Mouse (Mus musculus) limb, embryonic 12.5 days (tissue): ENCODE results near the gene Uvrag. TPM values are rescaled to one million over a fixed set of nuclear protein-coding genes. Genes with fewer than 3 reads are reported as not detected.

ENCODE experiments used
- ATAC-seq: fragments of 200-750 bp; cut with Nextera tagmentation; 2 replicates; pipeline ENCODE4 v1.8.0; 2017; ENCODE audit warnings: low read depth, moderate TSS enrichment; ENCODE audit not compliant: insufficient number of reproducible peaks, insufficient read depth, low FRiP score, low TSS enrichment
- H3K27ac ChIP-seq: fragments of 300-500 bp; sonication (generic); 2 replicates; pipeline ENCODE4 v1.5.1; 2016; ENCODE audit warnings: mild to moderate bottlenecking, moderate library complexity
- H3K27me3 ChIP-seq: fragments of 300-500 bp; sonication (generic); 2 replicates; pipeline ENCODE4 v1.6.1; 2016; ENCODE audit warnings: mild to moderate bottlenecking, moderate library complexity
- H3K36me3 ChIP-seq: fragments of 300-500 bp; sonication (generic); 2 replicates; pipeline ENCODE4 v1.6.1; 2016; ENCODE audit warnings: mild to moderate bottlenecking, moderate library complexity
- H3K4me1 ChIP-seq: fragments of 300-500 bp; sonication (generic); replicated peaks from 2 replicates; pipeline ENCODE4 v1.6.1; 2016
- H3K4me2 ChIP-seq: fragments of 300-500 bp; sonication (generic); 2 replicates; pipeline ENCODE4 v1.6.1; 2016; ENCODE audit warnings: mild to moderate bottlenecking, moderate library complexity
- H3K4me3 ChIP-seq: fragments of 300-500 bp; sonication (generic); replicated peaks from 2 replicates; pipeline ENCODE4 v1.5.1; 2016; ENCODE audit warnings: mild to moderate bottlenecking
- H3K9ac ChIP-seq: fragments of 300-500 bp; sonication (generic); replicated peaks from 2 replicates; pipeline ENCODE4 v1.6.1; 2016; ENCODE audit warnings: mild to moderate bottlenecking, moderate library complexity
- H3K9me3 ChIP-seq: fragments of 300-500 bp; sonication (generic); 2 replicates; pipeline ENCODE4 v1.6.1; 2016; ENCODE audit warnings: mild to moderate bottlenecking, moderate library complexity
- WGBS: fragments of 180-500 bp; shearing (Covaris S2); methylation state at CpG from one replicate; pipeline ENCODE4 v1.1.7; 2016; 5-methylcytosine and 5-hydroxymethylcytosine counted together
- polyA plus RNA-seq: library from polyadenylated mRNA; unstranded; fragments of >200 nt; fragmentation: Nextera tagmentation; extraction: Ambion mirVana; gene quantifications from 2 replicates; pipeline ENCODE4 v1.2.1, GENCODE M21; 2016

The Uvrag gene
- polyA plus RNA-seq, 1 experiment from 2014 or later, result 17.4 TPM

GRCm38 (mm10) chr7:99097781-99098180, 43.2 kb downstream of the Uvrag start:
- Histone ChIP-seq H3K36me3 (peaks cover 19% of the 10 kb centered on the region), H3K4me2 (no peak overlapping the region), H3K9me3 (no peaks in the 10 kb centered on the region), H3K4me3 (no peak overlapping the region), H3K9ac (no peak overlapping the region), H3K27me3 (no peaks in the 10 kb centered on the region), H3K4me1 (peaks cover 20% of the 10 kb centered on the region), H3K27ac (no peak overlapping the region)
- 84% methylated on average over 7 of the region's 7 CpGs for WGBS
- ATAC-seq, result no peak

GRCm38 (mm10) chr7:99097128-99097527, 43.8 kb downstream of the Uvrag start:
- H3K4me3 ChIP-seq, result no peak overlapping the region
- H3K4me1 ChIP-seq, result peaks cover 14% of the 10 kb centered on the region
- H3K36me3 ChIP-seq, result peaks cover 19% of the 10 kb centered on the region
- 87% methylated on average over 2 of the region's 2 CpGs for WGBS
- no peak overlapping the region for H3K4me2 ChIP-seq
- no peaks in the 10 kb centered on the region for H3K27me3 ChIP-seq
- no peak overlapping the region for H3K27ac ChIP-seq
- H3K9ac ChIP-seq, result no peak overlapping the region
- ATAC-seq, result no peak
- no peaks in the 10 kb centered on the region for H3K9me3 ChIP-seq

GRCm38 (mm10) chr7:99095191-99095590, 45.8 kb downstream of the Uvrag start:
- H3K27me3 ChIP-seq, result no peaks in the 10 kb centered on the region
- H3K27ac ChIP-seq, result no peak overlapping the region
- no peaks in the 10 kb centered on the region for H3K9me3 ChIP-seq
- H3K4me3 ChIP-seq, result no peak overlapping the region
- peaks cover 19% of the 10 kb centered on the region for H3K36me3 ChIP-seq
- WGBS, result 77% methylated on average over 4 of the region's 4 CpGs
- H3K9ac ChIP-seq, result no peak overlapping the region
- ATAC-seq, result no peak
- H3K4me2 ChIP-seq, result no peak overlapping the region
- no peaks in the 10 kb centered on the region for H3K4me1 ChIP-seq

- Histone ChIP-seq H3K4me3 (no peak overlapping the region), H3K4me1 (no peaks in the 10 kb centered on the region), H3K27ac (no peak overlapping the region), H3K27me3 (no peaks in the 10 kb centered on the region), H3K4me2 (no peak overlapping the region), H3K36me3 (peaks cover 19% of the 10 kb centered on the region), H3K9me3 (no peaks in the 10 kb centered on the region), H3K9ac (no peak overlapping the region)
- ATAC-seq, result no peak
- 89% methylated on average over 3 of the region's 3 CpGs for WGBS
Observed at GRCm38 (mm10) chr7:99094336-99094735, 46.6 kb downstream of the Uvrag start.

GRCm38 (mm10) chr7:99091915-99092645, 48.9 kb downstream of the Uvrag start:
- H3K36me3 ChIP-seq, result peaks cover 8% of the 10 kb centered on the region
- no peaks in the 10 kb centered on the region for H3K4me1 ChIP-seq
- no peak overlapping the region for H3K4me2 ChIP-seq
- H3K27ac ChIP-seq, result no peak overlapping the region
- no peak for ATAC-seq
- H3K9me3 ChIP-seq, result no peaks in the 10 kb centered on the region
- no peaks in the 10 kb centered on the region for H3K27me3 ChIP-seq
- WGBS, result 77% methylated on average over 17 of the region's 17 CpGs
- H3K9ac ChIP-seq, result no peak overlapping the region
- H3K4me3 ChIP-seq, result no peak overlapping the region

- no peaks in the 10 kb centered on the region for H3K9me3 ChIP-seq
- peaks cover 5% of the 10 kb centered on the region for H3K36me3 ChIP-seq
- no peaks in the 10 kb centered on the region for H3K27me3 ChIP-seq
- H3K4me3 ChIP-seq, result no peak overlapping the region
- no peak for ATAC-seq
- H3K9ac ChIP-seq, result no peak overlapping the region
- H3K4me1 ChIP-seq, result no peaks in the 10 kb centered on the region
- H3K4me2 ChIP-seq, result no peak overlapping the region
- no peak overlapping the region for H3K27ac ChIP-seq
- 69% methylated on average over 4 of the region's 4 CpGs for WGBS
Observed at GRCm38 (mm10) chr7:99089716-99090115, 51.2 kb downstream of the Uvrag start.

GRCm38 (mm10) chr7:99088576-99089346, 52.2 kb downstream of the Uvrag start:
- H3K9me3 ChIP-seq, result no peaks in the 10 kb centered on the region
- H3K27me3 ChIP-seq, result no peaks in the 10 kb centered on the region
- no peak overlapping the region for H3K9ac ChIP-seq
- no peak overlapping the region for H3K4me2 ChIP-seq
- no peaks in the 10 kb centered on the region for H3K36me3 ChIP-seq
- no peak overlapping the region for H3K27ac ChIP-seq
- no peak overlapping the region for H3K4me3 ChIP-seq
- ATAC-seq, result no peak
- no peaks in the 10 kb centered on the region for H3K4me1 ChIP-seq
- WGBS, result 95% methylated on average over 10 of the region's 10 CpGs

GRCm38 (mm10) chr7:99087581-99087980, 53.4 kb downstream of the Uvrag start:
- Histone ChIP-seq H3K36me3 (no peaks in the 10 kb centered on the region), H3K9me3 (no peaks in the 10 kb centered on the region), H3K4me1 (no peaks in the 10 kb centered on the region), H3K27me3 (no peaks in the 10 kb centered on the region), H3K9ac (no peak overlapping the region), H3K27ac (no peak overlapping the region), H3K4me2 (no peak overlapping the region), H3K4me3 (no peak overlapping the region)
- ATAC-seq, result no peak
- WGBS, result 77% methylated on average over 7 of the region's 7 CpGs

- H3K36me3 ChIP-seq, result no peaks in the 10 kb centered on the region
- no peak overlapping the region for H3K9ac ChIP-seq
- ATAC-seq, result no peak
- H3K27ac ChIP-seq, result no peak overlapping the region
- H3K4me1 ChIP-seq, result no peaks in the 10 kb centered on the region
- no peaks in the 10 kb centered on the region for H3K27me3 ChIP-seq
- H3K9me3 ChIP-seq, result no peaks in the 10 kb centered on the region
- WGBS, result 86% methylated on average over 9 of the region's 9 CpGs
- no peak overlapping the region for H3K4me2 ChIP-seq
- H3K4me3 ChIP-seq, result no peak overlapping the region
Observed at GRCm38 (mm10) chr7:99086646-99087443, 54.1 kb downstream of the Uvrag start.

- Histone ChIP-seq H3K27ac (no peak overlapping the region), H3K27me3 (no peaks in the 10 kb centered on the region), H3K9me3 (no peaks in the 10 kb centered on the region), H3K36me3 (no peaks in the 10 kb centered on the region), H3K4me1 (no peaks in the 10 kb centered on the region), H3K4me2 (no peak overlapping the region), H3K4me3 (no peak overlapping the region), H3K9ac (no peak overlapping the region)
- WGBS, result 91% methylated on average over 3 of the region's 3 CpGs
- no peak for ATAC-seq
Observed at GRCm38 (mm10) chr7:99085249-99085648, 55.7 kb downstream of the Uvrag start.

GRCm38 (mm10) chr7:99079522-99079921, 61.4 kb downstream of the Uvrag start:
- Histone ChIP-seq H3K9me3 (no peaks in the 10 kb centered on the region), H3K4me1 (peaks cover 23% of the 10 kb centered on the region), H3K4me2 (no peak overlapping the region), H3K27ac (no peak overlapping the region), H3K9ac (no peak overlapping the region; the same call in 1 of the 2 replicates), H3K36me3 (no peaks in the 10 kb centered on the region), H3K27me3 (0 out of 2 replicates have a peak, but pooled peaks cover 2% of the 10 kb centered on the region), H3K4me3 (no peak overlapping the region)
- no peak for ATAC-seq
- WGBS, result 30% methylated on average over 4 of the region's 4 CpGs
